Mouse (Mus musculus) ES-Bruce4 (cell line): ENCODE measurements around the gene Rnf207. TPM values are rescaled to one million over a fixed set of nuclear protein-coding genes. Genes with fewer than 3 reads are reported as not detected.

Source experiments
- H3K27ac ChIP-seq: 2 replicates; pipeline ENCODE4 v1.5.1; 2012; ENCODE audit warnings: low read length, inconsistent platforms; ENCODE audit not compliant: insufficient read depth
- H3K27me3 ChIP-seq: 2 replicates; pipeline ENCODE4 v1.6.1; 2012; ENCODE audit warnings: mild to moderate bottlenecking, low read length, inconsistent platforms; ENCODE audit not compliant: control insufficient read depth, poor library complexity, insufficient read depth, severe bottlenecking
- H3K36me3 ChIP-seq: 2 replicates; pipeline ENCODE4 v1.6.1; 2012; ENCODE audit warnings: inconsistent platforms, mild to moderate bottlenecking, low read length, moderate library complexity; ENCODE audit not compliant: control insufficient read depth, poor library complexity, insufficient read depth, severe bottlenecking
- H3K4me1 ChIP-seq: one replicate; pipeline ENCODE4 v1.8.1; 2011; ENCODE audit warnings: low read length; ENCODE audit not compliant: control insufficient read depth, insufficient read depth
- H3K4me3 ChIP-seq: 2 replicates; pipeline ENCODE4 v1.5.1; 2011; ENCODE audit warnings: low read depth, mild to moderate bottlenecking, low read length
- H3K9ac ChIP-seq: 2 replicates; pipeline ENCODE4 v1.6.1; 2012; ENCODE audit warnings: low read depth, mild to moderate bottlenecking, inconsistent platforms; ENCODE audit not compliant: poor library complexity, severe bottlenecking
- H3K9me3 ChIP-seq: replicated peaks from 2 replicates; pipeline ENCODE4 v1.6.1; 2012; ENCODE audit warnings: mild to moderate bottlenecking, low read length, inconsistent platforms; ENCODE audit not compliant: control insufficient read depth, poor library complexity, insufficient read depth, severe bottlenecking
- CTCF ChIP-seq: IDR thresholded peaks from one replicate; pipeline ENCODE4 v1.8.1; 2011; ENCODE audit warnings: low read depth, low read length
- EP300 ChIP-seq: IDR thresholded peaks from 2 replicates; pipeline ENCODE4 v1.6.1; 2011; ENCODE audit warnings: low read depth, low read length; ENCODE audit not compliant: insufficient read depth
- POLR2A ChIP-seq: IDR thresholded peaks from one replicate; pipeline ENCODE4 v1.8.1; 2011; ENCODE audit warnings: low read length; ENCODE audit not compliant: insufficient read depth
- polyA plus RNA-seq: library from polyadenylated mRNA; stranded (reverse); fragments of >200 nt; gene quantifications from 2 replicates; pipeline ENCODE4 v1.2.4, GENCODE M21; 2011; ENCODE audit warnings: low read depth; ENCODE audit not compliant: missing spikeins, insufficient read depth, insufficient read length

The Rnf207 gene
- polyA plus RNA-seq, 1 experiment = 4.2 TPM

DNA sequence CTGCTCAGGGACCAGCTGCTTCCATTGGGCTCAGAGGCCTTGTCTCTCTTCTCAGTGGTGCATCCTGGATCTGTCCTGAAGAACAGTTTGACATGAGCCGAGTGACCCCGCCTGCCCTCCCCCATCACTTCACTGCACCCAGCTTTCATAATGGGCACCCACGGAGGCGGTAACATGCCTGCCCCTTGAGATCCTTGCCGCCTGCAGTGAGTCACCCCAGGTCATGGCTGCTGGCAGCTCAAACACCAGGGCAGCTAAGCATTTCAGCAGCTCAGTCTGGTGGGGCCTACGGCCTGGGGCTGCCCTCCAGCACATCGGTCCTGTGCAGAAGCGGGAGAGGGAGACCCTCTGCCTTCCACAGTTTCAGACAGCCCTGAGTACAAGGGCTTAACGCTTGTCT, 11.3 kb downstream of the Rnf207 start:
- Histone ChIP-seq H3K9me3 (no peaks in the 10 kb centered on the region), H3K36me3 (no peaks in the 10 kb centered on the region), H3K9ac (no peak overlapping the region), H3K4me1 (no peaks in the 10 kb centered on the region), H3K4me3 (no peak overlapping the region), H3K27ac (no peak overlapping the region), H3K27me3 (no peaks in the 10 kb centered on the region)
- TF ChIP-seq POLR2A = no peak
- TF ChIP-seq EP300 = no peak
- TF ChIP-seq CTCF = no peak

DNA sequence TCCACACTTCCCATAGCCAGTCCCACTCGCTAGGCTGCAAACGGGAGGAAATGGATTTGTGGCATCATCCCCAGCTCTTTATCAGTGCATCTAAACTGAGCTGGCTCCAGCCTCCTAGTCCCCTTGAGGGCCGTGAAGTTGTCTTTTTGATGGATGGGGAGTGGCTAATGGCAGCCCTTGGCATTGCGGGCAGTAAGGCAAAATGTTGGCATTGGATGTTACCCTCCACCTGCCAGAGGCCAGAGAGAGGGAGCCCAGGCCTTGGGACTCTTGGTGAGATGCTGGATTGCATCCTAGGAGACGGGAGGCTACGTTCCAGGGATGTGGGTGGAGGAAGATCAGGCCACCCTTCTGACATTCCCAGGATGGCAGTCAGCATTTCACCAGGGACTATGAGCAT, 12.8 kb downstream of the Rnf207 start:
- Histone ChIP-seq H3K27ac (no peak overlapping the region), H3K36me3 (no peaks in the 10 kb centered on the region), H3K27me3 (no peaks in the 10 kb centered on the region), H3K4me1 (no peaks in the 10 kb centered on the region), H3K9me3 (no peaks in the 10 kb centered on the region), H3K9ac (no peak overlapping the region), H3K4me3 (no peak overlapping the region)
- TF ChIP-seq POLR2A = no peak
- no peak for TF ChIP-seq EP300
- TF ChIP-seq CTCF = no peak

- no peaks in the 10 kb centered on the region for H3K36me3 ChIP-seq
- no peak overlapping the region for H3K9ac ChIP-seq
- H3K4me1 ChIP-seq = no peaks in the 10 kb centered on the region
- no peak for TF ChIP-seq CTCF
- no peak for TF ChIP-seq POLR2A
- TF ChIP-seq EP300 = no peak
- H3K27ac ChIP-seq = no peak overlapping the region
- no peak overlapping the region for H3K4me3 ChIP-seq
- H3K27me3 ChIP-seq = no peaks in the 10 kb centered on the region
- no peaks in the 10 kb centered on the region for H3K9me3 ChIP-seq
These were observed 14.1 kb downstream of the Rnf207 start for GRCm38 (mm10) chr4:152304685-152305084.

DNA sequence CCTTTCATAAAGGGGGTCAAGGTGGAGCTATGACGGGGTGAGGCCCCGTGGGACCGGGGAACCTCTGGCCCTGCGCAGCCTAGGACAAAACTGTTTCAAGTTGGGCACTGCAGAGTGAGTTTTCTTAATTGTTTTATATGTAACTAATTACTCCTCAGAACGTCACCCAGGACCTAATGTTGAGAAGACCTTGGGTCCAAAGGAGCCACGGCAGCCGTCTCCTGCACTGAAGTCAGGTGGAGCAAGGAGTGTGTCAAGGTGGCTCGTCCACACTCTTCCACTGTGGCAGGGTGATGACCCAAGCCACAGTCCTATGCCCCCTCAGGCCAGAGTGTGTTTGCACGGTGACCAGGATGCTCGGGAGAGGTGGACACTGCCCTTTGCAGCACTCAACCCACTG, 15.6 kb downstream of the Rnf207 start:
- Histone ChIP-seq H3K4me1 (no peaks in the 10 kb centered on the region), H3K9me3 (no peaks in the 10 kb centered on the region), H3K36me3 (no peaks in the 10 kb centered on the region), H3K27me3 (no peaks in the 10 kb centered on the region), H3K9ac (no peak overlapping the region), H3K4me3 (no peak overlapping the region), H3K27ac (no peak overlapping the region)
- TF ChIP-seq POLR2A (no peak), EP300 (no peak), CTCF (no peak)

DNA sequence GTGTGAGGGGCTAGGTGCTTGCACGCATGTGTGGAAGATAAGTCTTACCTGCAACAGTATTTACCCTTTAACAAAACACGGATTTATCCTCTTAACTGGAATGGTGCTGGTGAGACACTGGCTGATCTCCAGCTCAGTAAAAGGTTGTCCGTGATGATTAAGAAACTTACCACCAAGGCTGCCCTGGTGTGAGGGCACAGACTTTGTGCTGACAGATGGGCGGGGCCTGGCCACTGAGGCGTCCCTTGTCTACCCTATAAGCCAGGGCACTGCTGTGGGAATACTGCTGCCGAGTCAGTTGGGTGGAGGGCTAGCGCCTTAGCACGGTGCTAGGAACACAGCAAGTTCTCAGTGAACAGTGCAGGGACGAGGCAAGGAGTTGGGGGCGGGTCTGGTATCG, 16.8 kb downstream of the Rnf207 start:
- no peaks in the 10 kb centered on the region for H3K36me3 ChIP-seq
- H3K4me3 ChIP-seq = no peak overlapping the region
- H3K4me1 ChIP-seq = no peaks in the 10 kb centered on the region
- H3K9ac ChIP-seq = no peak overlapping the region
- H3K27me3 ChIP-seq = no peaks in the 10 kb centered on the region
- TF ChIP-seq CTCF (no peak), EP300 (no peak), POLR2A (no peak)
- no peak overlapping the region for H3K27ac ChIP-seq
- no peaks in the 10 kb centered on the region for H3K9me3 ChIP-seq

GRCm38 (mm10) chr4:152300375-152300774, 18.4 kb downstream of the Rnf207 start:
- no peaks in the 10 kb centered on the region for H3K27me3 ChIP-seq
- H3K9me3 ChIP-seq = no peaks in the 10 kb centered on the region
- no peaks in the 10 kb centered on the region for H3K4me1 ChIP-seq
- H3K36me3 ChIP-seq = no peaks in the 10 kb centered on the region
- H3K27ac ChIP-seq = no peak overlapping the region
- TF ChIP-seq POLR2A = no peak
- no peak for TF ChIP-seq EP300
- TF ChIP-seq CTCF = no peak
- H3K4me3 ChIP-seq = no peak overlapping the region
- H3K9ac ChIP-seq = no peak overlapping the region

GRCm38 (mm10) chr4:152298836-152299235, 20.0 kb downstream of the Rnf207 start:
- H3K27ac ChIP-seq = no peak overlapping the region
- H3K36me3 ChIP-seq = no peaks in the 10 kb centered on the region
- H3K4me3 ChIP-seq = no peak overlapping the region
- no peaks in the 10 kb centered on the region for H3K4me1 ChIP-seq
- no peak for TF ChIP-seq EP300
- no peak for TF ChIP-seq POLR2A
- no peak for TF ChIP-seq CTCF
- H3K27me3 ChIP-seq = no peaks in the 10 kb centered on the region
- H3K9ac ChIP-seq = no peak overlapping the region
- no peaks in the 10 kb centered on the region for H3K9me3 ChIP-seq
